Mouse (Mus musculus): ENCODE data around the gene Olfr781. TPM values are rescaled to one million over a fixed set of nuclear protein-coding genes. Genes with fewer than 3 reads are reported as not detected.

Olfr781 gene
- not detected for polyA plus RNA-seq (2014; fragmentation: Illumina TruSeq; extraction: RNeasy Lipid Tissue Mini Kit (QIAGEN cat#74804); ENCODE audit: insufficient read depth, low read depth, low replicate concordance)

GRCm38 (mm10) chr10:129328554-129328953 is at the start of gene Olfr781:
Gene Olfr781 (plus strand): TSS chr10:129328854.

GRCm38 (mm10) chr10:129317817-129318216 is 10.8 kb upstream of the Olfr781 start, which contains the start of gene Olfr780:
Gene Olfr780 (plus strand): TSS chr10:129318117.

GRCm38 (mm10) chr10:129348550-129348949 is 19.9 kb downstream of the Olfr781 start, which contains the start of gene Olfr782:
Gene Olfr782 (plus strand): TSS chr10:129348850.

Other genes starting within 250 kb of the Olfr781 start
- gene Olfr767, start 245.9 kb upstream of the Olfr781 start, polyA plus RNA-seq (2014; fragmentation: Illumina TruSeq; extraction: RNeasy Lipid Tissue Mini Kit (QIAGEN cat#74804); ENCODE audit: insufficient read depth, low read depth, low replicate concordance) = not detected
- not detected for gene Olfr768, start 229.5 kb upstream of the Olfr781 start, polyA plus RNA-seq (2014; fragmentation: Illumina TruSeq; extraction: RNeasy Lipid Tissue Mini Kit (QIAGEN cat#74804); ENCODE audit: insufficient read depth, low read depth, low replicate concordance)
- not detected for gene Olfr769, start 211.0 kb upstream of the Olfr781 start, polyA plus RNA-seq (2014; fragmentation: Illumina TruSeq; extraction: RNeasy Lipid Tissue Mini Kit (QIAGEN cat#74804); ENCODE audit: insufficient read depth, low read depth, low replicate concordance)
- not detected for gene Olfr770, start 189.9 kb upstream of the Olfr781 start, polyA plus RNA-seq (2014; fragmentation: Illumina TruSeq; extraction: RNeasy Lipid Tissue Mini Kit (QIAGEN cat#74804); ENCODE audit: insufficient read depth, low read depth, low replicate concordance)
- gene Olfr771, start 164.1 kb upstream of the Olfr781 start, polyA plus RNA-seq (2014; fragmentation: Illumina TruSeq; extraction: RNeasy Lipid Tissue Mini Kit (QIAGEN cat#74804); ENCODE audit: insufficient read depth, low read depth, low replicate concordance) = not detected
- not detected for gene Olfr772, start 150.9 kb upstream of the Olfr781 start, polyA plus RNA-seq (2014; fragmentation: Illumina TruSeq; extraction: RNeasy Lipid Tissue Mini Kit (QIAGEN cat#74804); ENCODE audit: insufficient read depth, low read depth, low replicate concordance)
- not detected for gene Olfr773, start 141.4 kb upstream of the Olfr781 start, polyA plus RNA-seq (2014; fragmentation: Illumina TruSeq; extraction: RNeasy Lipid Tissue Mini Kit (QIAGEN cat#74804); ENCODE audit: insufficient read depth, low read depth, low replicate concordance)
- not detected for gene Olfr774, start 92.7 kb upstream of the Olfr781 start, polyA plus RNA-seq (2014; fragmentation: Illumina TruSeq; extraction: RNeasy Lipid Tissue Mini Kit (QIAGEN cat#74804); ENCODE audit: insufficient read depth, low read depth, low replicate concordance)
- gene Olfr775, start 80.4 kb upstream of the Olfr781 start, polyA plus RNA-seq (2014; fragmentation: Illumina TruSeq; extraction: RNeasy Lipid Tissue Mini Kit (QIAGEN cat#74804); ENCODE audit: insufficient read depth, low read depth, low replicate concordance) = not detected
- not detected for gene Olfr776, start 69.7 kb upstream of the Olfr781 start, polyA plus RNA-seq (2014; fragmentation: Illumina TruSeq; extraction: RNeasy Lipid Tissue Mini Kit (QIAGEN cat#74804); ENCODE audit: insufficient read depth, low read depth, low replicate concordance)
- not detected for gene Olfr777, start 57.4 kb upstream of the Olfr781 start, polyA plus RNA-seq (2014; fragmentation: Illumina TruSeq; extraction: RNeasy Lipid Tissue Mini Kit (QIAGEN cat#74804); ENCODE audit: insufficient read depth, low read depth, low replicate concordance)
- gene Olfr780, start 10.7 kb upstream of the Olfr781 start, polyA plus RNA-seq (2014; fragmentation: Illumina TruSeq; extraction: RNeasy Lipid Tissue Mini Kit (QIAGEN cat#74804); ENCODE audit: insufficient read depth, low read depth, low replicate concordance) = not detected
- not detected for gene Olfr782, start 20.0 kb downstream of the Olfr781 start, polyA plus RNA-seq (2014; fragmentation: Illumina TruSeq; extraction: RNeasy Lipid Tissue Mini Kit (QIAGEN cat#74804); ENCODE audit: insufficient read depth, low read depth, low replicate concordance)
- not detected for gene Olfr784, start 55.2 kb downstream of the Olfr781 start, polyA plus RNA-seq (2014; fragmentation: Illumina TruSeq; extraction: RNeasy Lipid Tissue Mini Kit (QIAGEN cat#74804); ENCODE audit: insufficient read depth, low read depth, low replicate concordance)
- gene Olfr785, start 76.6 kb downstream of the Olfr781 start, polyA plus RNA-seq (2014; fragmentation: Illumina TruSeq; extraction: RNeasy Lipid Tissue Mini Kit (QIAGEN cat#74804); ENCODE audit: insufficient read depth, low read depth, low replicate concordance) = not detected
- not detected for gene Olfr786, start 98.5 kb downstream of the Olfr781 start, polyA plus RNA-seq (2014; fragmentation: Illumina TruSeq; extraction: RNeasy Lipid Tissue Mini Kit (QIAGEN cat#74804); ENCODE audit: insufficient read depth, low read depth, low replicate concordance)
- not detected for gene Olfr787, start 133.0 kb downstream of the Olfr781 start, polyA plus RNA-seq (2014; fragmentation: Illumina TruSeq; extraction: RNeasy Lipid Tissue Mini Kit (QIAGEN cat#74804); ENCODE audit: insufficient read depth, low read depth, low replicate concordance)
- gene Olfr788, start 142.1 kb downstream of the Olfr781 start, polyA plus RNA-seq (2014; fragmentation: Illumina TruSeq; extraction: RNeasy Lipid Tissue Mini Kit (QIAGEN cat#74804); ENCODE audit: insufficient read depth, low read depth, low replicate concordance) = not detected
- gene Olfr789, start 155.9 kb downstream of the Olfr781 start, polyA plus RNA-seq (2014; fragmentation: Illumina TruSeq; extraction: RNeasy Lipid Tissue Mini Kit (QIAGEN cat#74804); ENCODE audit: insufficient read depth, low read depth, low replicate concordance) = not detected
- not detected for gene Olfr790, start 169.6 kb downstream of the Olfr781 start, polyA plus RNA-seq (2014; fragmentation: Illumina TruSeq; extraction: RNeasy Lipid Tissue Mini Kit (QIAGEN cat#74804); ENCODE audit: insufficient read depth, low read depth, low replicate concordance)
- not detected for gene Olfr791, start 192.9 kb downstream of the Olfr781 start, polyA plus RNA-seq (2014; fragmentation: Illumina TruSeq; extraction: RNeasy Lipid Tissue Mini Kit (QIAGEN cat#74804); ENCODE audit: insufficient read depth, low read depth, low replicate concordance)
- gene Olfr792, start 210.3 kb downstream of the Olfr781 start, polyA plus RNA-seq (2014; fragmentation: Illumina TruSeq; extraction: RNeasy Lipid Tissue Mini Kit (QIAGEN cat#74804); ENCODE audit: insufficient read depth, low read depth, low replicate concordance) = not detected
- not detected for gene Olfr794, start 238.8 kb downstream of the Olfr781 start, polyA plus RNA-seq (2014; fragmentation: Illumina TruSeq; extraction: RNeasy Lipid Tissue Mini Kit (QIAGEN cat#74804); ENCODE audit: insufficient read depth, low read depth, low replicate concordance)